Mouse (Mus musculus) liver, adult (tissue): Measurements from ENCODE around the gene Dusp9.

Source experiments
- GATA4 ChIP-seq: IDR thresholded peaks from 2 replicates; pipeline ENCODE4 v1.6.1; 2014; ENCODE audit warnings: mild to moderate bottlenecking, low read length; ENCODE audit not compliant: insufficient replicate concordance

Dusp9 gene

GRCm38 (mm10) chrX:73639255-73639675, at the start of gene Dusp9:
Gene Dusp9 (plus strand): TSS chrX:73639419.
- TF ChIP-seq GATA4, result no peak

GRCm38 (mm10) chrX:73593212-73593611, 46.0 kb upstream of the Dusp9 start:
- TF ChIP-seq GATA4, result no peak

GRCm38 (mm10) chrX:73594451-73595121, 44.6 kb upstream of the Dusp9 start:
- no peak for TF ChIP-seq GATA4

- no peak for TF ChIP-seq GATA4
These were observed 43.8 kb upstream of the Dusp9 start for GRCm38 (mm10) chrX:73595297-73595938.

- no peak for TF ChIP-seq GATA4
These were observed 37.8 kb upstream of the Dusp9 start for GRCm38 (mm10) chrX:73601456-73601855.

- TF ChIP-seq GATA4, result no peak
These were observed 25.6 kb upstream of the Dusp9 start for GRCm38 (mm10) chrX:73613665-73614064.

- TF ChIP-seq GATA4, result no peak
These were observed 23.3 kb upstream of the Dusp9 start for GRCm38 (mm10) chrX:73615876-73616275.

GRCm38 (mm10) chrX:73619401-73619800, 19.8 kb upstream of the Dusp9 start:
- no peak for TF ChIP-seq GATA4

- TF ChIP-seq GATA4, result no peak
These were observed 19.3 kb upstream of the Dusp9 start for GRCm38 (mm10) chrX:73619890-73620289.

- no peak for TF ChIP-seq GATA4
These were observed 12.2 kb upstream of the Dusp9 start for GRCm38 (mm10) chrX:73626981-73627380.

- no peak for TF ChIP-seq GATA4
These were observed 3.8 kb upstream of the Dusp9 start for GRCm38 (mm10) chrX:73635425-73635824.

- no peak for TF ChIP-seq GATA4
These were observed 1.8 kb upstream of the Dusp9 start for GRCm38 (mm10) chrX:73637415-73637814.

GRCm38 (mm10) chrX:73639901-73640469, 766 bp downstream of the Dusp9 start:
- no peak for TF ChIP-seq GATA4

GRCm38 (mm10) chrX:73645121-73645520, 5.9 kb downstream of the Dusp9 start:
- no peak for TF ChIP-seq GATA4

- TF ChIP-seq GATA4, result no peak
These were observed 11.7 kb downstream of the Dusp9 start for GRCm38 (mm10) chrX:73650869-73651268.

- no peak for TF ChIP-seq GATA4
These were observed 14.2 kb downstream of the Dusp9 start for GRCm38 (mm10) chrX:73653392-73653791.

GRCm38 (mm10) chrX:73654177-73654576, 15.0 kb downstream of the Dusp9 start:
- no peak for TF ChIP-seq GATA4

GRCm38 (mm10) chrX:73655529-73655928, 16.3 kb downstream of the Dusp9 start:
- no peak for TF ChIP-seq GATA4
